ENCODE assay signal across 24 mouse cellular contexts in genomic region chr12:32088566-32088965, GRCm38 (mm10). TPM values are rescaled to one million over a fixed set of nuclear protein-coding genes. Genes with fewer than 3 reads are reported as not detected.
DNase-seq lines count a peak whose midpoint lies in the region; ATAC-seq and TF ChIP-seq lines count a peak whose summit lies in the region.
"Had no signal": no experiment of that assay in that cellular context is flagged by ENCODE, and none has a peak within 500 bp of the region (broad histone marks: within the 10 kb centered on the region; RNA-seq: fewer than 3 reads in every experiment).

No protein-coding gene starts in this region.

- no peak overlapping the region for H3K9ac ChIP-seq in embryonic facial prominence, embryonic 14.5 days (ENCODE audit: low read depth, low read length)
- no peak overlapping the region for H3K9ac ChIP-seq in lung, embryonic 14.5 days
- H3K9ac ChIP-seq in stomach, postnatal 0 days (ENCODE audit: low read length) = no peak overlapping the region
- H3K9ac ChIP-seq: heart, embryonic 12.5 days; neural tube, embryonic 12.5 days had no signal

- H3K9me3 ChIP-seq in embryonic facial prominence, embryonic 14.5 days (ENCODE audit: control insufficient read depth, low read length) = peaks cover 16% of the 10 kb centered on the region; the same call in 1 of the 2 replicates
- H3K9me3 ChIP-seq in embryonic facial prominence, embryonic 10.5 days = peaks cover 18% of the 10 kb centered on the region; the same call in 1 of the 2 replicates
- no peaks in the 10 kb centered on the region; the same call in 1 of the 2 replicates for H3K9me3 ChIP-seq in lung, embryonic 14.5 days (ENCODE audit: low read depth, low read length)
- H3K9me3 ChIP-seq in stomach, postnatal 0 days (ENCODE audit: control insufficient read depth, low read length) = no peaks in the 10 kb centered on the region
- H3K9me3 ChIP-seq: neural tube, embryonic 12.5 days had no signal

- H3K4me2 ChIP-seq in embryonic facial prominence, embryonic 14.5 days (ENCODE audit: low read depth, low read length) = no peak overlapping the region
- no peak overlapping the region for H3K4me2 ChIP-seq in lung, embryonic 14.5 days
- no peak overlapping the region for H3K4me2 ChIP-seq in stomach, postnatal 0 days (replicated peaks; ENCODE audit: low read depth)
- H3K4me2 ChIP-seq: heart, embryonic 12.5 days; neural tube, embryonic 12.5 days had no signal

- H3K27ac ChIP-seq in embryonic facial prominence, embryonic 14.5 days (replicated peaks; ENCODE audit: low read depth, low read length) = no peak overlapping the region
- H3K27ac ChIP-seq in embryonic facial prominence, embryonic 10.5 days (replicated peaks) = no peak overlapping the region
- H3K27ac ChIP-seq in lung, embryonic 14.5 days (ENCODE audit: low read depth) = no peak overlapping the region
- no peak overlapping the region for H3K27ac ChIP-seq in stomach, postnatal 0 days (replicated peaks)
- H3K27ac ChIP-seq: hindbrain, postnatal 0 days; neural tube, embryonic 12.5 days had no signal

- DNase-seq in embryonic facial prominence, embryonic 14.5 days (ENCODE audit: low spot score) = peak; percentile 17
- no peak for DNase-seq in embryonic facial prominence, embryonic 10.5 days (ENCODE audit: low spot score)
- DNase-seq in lung, embryonic 14.5 days = peak; percentile 9
- DNase-seq in lung, postnatal 36 days = no peak
- DNase-seq in thymus, postnatal 36 days = peak; percentile 9 to 26
- DNase-seq in stomach, postnatal 0 days (ENCODE audit: low spot score) = no peak
- no peak for DNase-seq in right cerebral cortex, adult 2 months (ENCODE audit: low spot score in 2 of 2)
- DNase-seq: adrenal gland, adult 2 months; cerebellum, adult 11 months; cerebellum, adult 9-11 months; gastrocnemius, postnatal 10 days; heart, postnatal 10 days; kidney, adult 9 months; kidney, postnatal 36 days; liver; lung, postnatal 10 days; midbrain, embryonic 14.5 days; right cerebral cortex, postnatal 4 days had no signal

- no peak overlapping the region for H3K4me3 ChIP-seq in embryonic facial prominence, embryonic 14.5 days (ENCODE audit: low read depth, low read length)
- no peak overlapping the region for H3K4me3 ChIP-seq in embryonic facial prominence, embryonic 10.5 days
- H3K4me3 ChIP-seq in lung, embryonic 14.5 days (ENCODE audit: low read depth, low read length) = no peak overlapping the region
- no peak overlapping the region for H3K4me3 ChIP-seq in stomach, postnatal 0 days (ENCODE audit: low read depth, low read length)
- H3K4me3 ChIP-seq: heart, embryonic 12.5 days; neural tube, embryonic 12.5 days had no signal

- no peaks in the 10 kb centered on the region for H3K4me1 ChIP-seq in embryonic facial prominence, embryonic 14.5 days (ENCODE audit: control insufficient read depth, insufficient read depth, low read length)
- H3K4me1 ChIP-seq in embryonic facial prominence, embryonic 10.5 days = no peaks in the 10 kb centered on the region
- no peaks in the 10 kb centered on the region for H3K4me1 ChIP-seq in lung, embryonic 14.5 days (ENCODE audit: insufficient read depth)
- no peaks in the 10 kb centered on the region for H3K4me1 ChIP-seq in stomach, postnatal 0 days (replicated peaks; ENCODE audit: control insufficient read depth, insufficient read depth)
- H3K4me1 ChIP-seq: heart, embryonic 12.5 days; neural tube, embryonic 12.5 days had no signal

- no peak for ATAC-seq in embryonic facial prominence, embryonic 14.5 days (ENCODE audit: low read depth)
- no peak for ATAC-seq in lung, embryonic 14.5 days (ENCODE audit: insufficient read depth)
- ATAC-seq in megakaryocyte progenitor cell, adult 5-6 weeks (replicated peaks; ENCODE audit: poor library complexity) = 0 out of 2 replicates have a peak, but pooled peaks have one; percentile 29
- no peak for ATAC-seq in stomach, postnatal 0 days (ENCODE audit: low FRiP score, low TSS enrichment)
- ATAC-seq: hindbrain, postnatal 0 days; intestine, embryonic 16.5 days had no signal

- TF ChIP-seq EP300 in stomach, postnatal 0 days (optimal IDR thresholded peaks at IDR 0.05) = no peak

- WGBS in embryonic facial prominence, embryonic 14.5 days = 66% methylated on average over 3 of the region's 3 CpGs
- WGBS in embryonic facial prominence, embryonic 10.5 days = 84% methylated on average over 3 of the region's 3 CpGs
- 67% methylated on average over 3 of the region's 3 CpGs for WGBS in lung, embryonic 14.5 days
- 60% methylated on average over 3 of the region's 3 CpGs for WGBS in stomach, postnatal 0 days

- no peak for TF ChIP-seq CTCF in lung, embryonic 14.5 days (IDR thresholded peaks at IDR 0.05; ENCODE audit: low read depth)
- TF ChIP-seq CTCF in stomach, postnatal 0 days (IDR thresholded peaks at IDR 0.05; ENCODE audit: low read depth) = no peak

- no peaks in the 10 kb centered on the region for H3K36me3 ChIP-seq in embryonic facial prominence, embryonic 14.5 days (ENCODE audit: control insufficient read depth, insufficient read depth, low read length)
- no peaks in the 10 kb centered on the region for H3K36me3 ChIP-seq in embryonic facial prominence, embryonic 10.5 days (replicated peaks)
- H3K36me3 ChIP-seq in lung, embryonic 14.5 days (ENCODE audit: insufficient read depth) = no peaks in the 10 kb centered on the region
- no peaks in the 10 kb centered on the region for H3K36me3 ChIP-seq in stomach, postnatal 0 days (ENCODE audit: control insufficient read depth, insufficient read depth, low read length)
- H3K36me3 ChIP-seq: G1E; heart, embryonic 12.5 days; neural tube, embryonic 12.5 days had no signal

- no peaks in the 10 kb centered on the region for H3K27me3 ChIP-seq in embryonic facial prominence, embryonic 14.5 days (replicated peaks; ENCODE audit: control insufficient read depth, insufficient read depth, low read length)
- no peaks in the 10 kb centered on the region for H3K27me3 ChIP-seq in embryonic facial prominence, embryonic 10.5 days (replicated peaks; ENCODE audit: low read depth, poor library complexity, severe bottlenecking)
- H3K27me3 ChIP-seq in lung, embryonic 14.5 days (ENCODE audit: insufficient read depth, low read length) = no peaks in the 10 kb centered on the region
- H3K27me3 ChIP-seq in stomach, postnatal 0 days (ENCODE audit: control insufficient read depth, insufficient read depth, low read length) = no peaks in the 10 kb centered on the region
- H3K27me3 ChIP-seq: heart, embryonic 12.5 days; neural tube, embryonic 12.5 days had no signal

RNA-seq across cellular contexts. Expression of gene Prkar2b, which starts 27.5 kb away (rescaled TPM):
- polyA plus RNA-seq in embryonic facial prominence, embryonic 14.5 days (2014; fragmentation: Nextera tagmentation; extraction: Ambion mirVana) = 35.8 and 41.0 TPM in 2 replicates
- 34.3 and 37.9 TPM in 2 replicates for polyA plus RNA-seq in embryonic facial prominence, embryonic 10.5 days (2016; fragmentation: Nextera tagmentation; extraction: Ambion mirVana)
- polyA plus RNA-seq in lung, embryonic 14.5 days (2014; fragmentation: Nextera tagmentation; extraction: Ambion mirVana) = 31.6 and 31.9 TPM in 2 replicates
- 94.3 and 99.4 TPM in 2 replicates for total RNA-seq in megakaryocyte progenitor cell, adult 5-6 weeks (2015)
- total RNA-seq in megakaryocyte progenitor cell, adult 5-6 weeks (2017) = 77.3 and 87.7 TPM in 2 replicates
- polyA plus RNA-seq in stomach, postnatal 0 days (2015; fragmentation: Nextera tagmentation; extraction: Ambion mirVana) = 16.3 and 17.9 TPM in 2 replicates

Comparison
In these comparisons a context has a peak if more than half of its experiments do, and no peak if none do; other contexts are left out.
1. DNase-seq: peak in embryonic facial prominence, embryonic 14.5 days (single experiment), lung, embryonic 14.5 days (single experiment) and thymus, postnatal 36 days (2 of 2); none in embryonic facial prominence, embryonic 10.5 days (single experiment), lung, postnatal 36 days (single experiment), stomach, postnatal 0 days (single experiment) and right cerebral cortex, adult 2 months (0 of 2).